Mouse (Mus musculus) heart, embryonic 16.5 days (tissue): Measurements from ENCODE around the gene Zfp3. TPM values are rescaled to one million over a fixed set of nuclear protein-coding genes. Genes with fewer than 3 reads are reported as not detected.

Experiments used
- ATAC-seq: fragments of 200-750 bp; cut with Nextera tagmentation; replicated peaks from 2 replicates; pipeline ENCODE4 v1.8.0; 2017; ENCODE audit warnings: moderate number of reproducible peaks; ENCODE audit not compliant: insufficient read depth, low FRiP score; ENCODE audit errors: extremely low read depth
- H3K27ac ChIP-seq: fragments of 300-500 bp; sonication (generic); 2 replicates; pipeline ENCODE4 v1.5.1; 2014; ENCODE audit warnings: mild to moderate bottlenecking, low read length, control low read depth, moderate library complexity
- H3K27me3 ChIP-seq: fragments of 300-500 bp; sonication (generic); 2 replicates; pipeline ENCODE4 v1.6.1; 2014; ENCODE audit warnings: low read length, mixed read lengths; ENCODE audit not compliant: control insufficient read depth, insufficient read depth
- H3K36me3 ChIP-seq: fragments of 300-500 bp; sonication (generic); 2 replicates; pipeline ENCODE4 v1.6.1; 2014; ENCODE audit not compliant: control insufficient read depth, insufficient read depth
- H3K4me1 ChIP-seq: fragments of 300-500 bp; sonication (generic); 2 replicates; pipeline ENCODE4 v1.6.1; 2014; ENCODE audit warnings: low read length, mixed read lengths; ENCODE audit not compliant: control insufficient read depth, insufficient read depth
- H3K4me2 ChIP-seq: fragments of 300-500 bp; sonication (generic); 2 replicates; pipeline ENCODE4 v1.6.1; 2014; ENCODE audit warnings: low read depth, mild to moderate bottlenecking, control low read depth, low read length
- H3K4me3 ChIP-seq: fragments of 300-500 bp; sonication (generic); 2 replicates; pipeline ENCODE4 v1.5.1; 2014; ENCODE audit warnings: mild to moderate bottlenecking, control low read depth, low read length
- H3K9ac ChIP-seq: fragments of 300-500 bp; sonication (generic); 2 replicates; pipeline ENCODE4 v1.6.1; 2014; ENCODE audit warnings: low read length, control low read depth
- H3K9me3 ChIP-seq: fragments of 300-500 bp; sonication (generic); replicated peaks from 2 replicates; pipeline ENCODE4 v1.6.1; 2016; ENCODE audit warnings: low read length; ENCODE audit not compliant: control insufficient read depth
- whole genome bisulfite sequencing: fragments of 180-500 bp; shearing (Covaris S2); extraction: QIAGEN DNeasy Blood & Tissue Kit; methylation state at CpG from one replicate; pipeline ENCODE4 v1.1.7; 2014; 5-methylcytosine and 5-hydroxymethylcytosine counted together
- polyA plus RNA-seq: library from polyadenylated mRNA; unstranded; fragments of >200 nt; fragmentation: Nextera tagmentation; extraction: Ambion mirVana; gene quantifications from 2 replicates; pipeline ENCODE4 v1.2.1, GENCODE M21; 2015

Zfp3 gene
- polyA plus RNA-seq, 1 experiment from 2014 or later, result 10.0 TPM

DNA sequence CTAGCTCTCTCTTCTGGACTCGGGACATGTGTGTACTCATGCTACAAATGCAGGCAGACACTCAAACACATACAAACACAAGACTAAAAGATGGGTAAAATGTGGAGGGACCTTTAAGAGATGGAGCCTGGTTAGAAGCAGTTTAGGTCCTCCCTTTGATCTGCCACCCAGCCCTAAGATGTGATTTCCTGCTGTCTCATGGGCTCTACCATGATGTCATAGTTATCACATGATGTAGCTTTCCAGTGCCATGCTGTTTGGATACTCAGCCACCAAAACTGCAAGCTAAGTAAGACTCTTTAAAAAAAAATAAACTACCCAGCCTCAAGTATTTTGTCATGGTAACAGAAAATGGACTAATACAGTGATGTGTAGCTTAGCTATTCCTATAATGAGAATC is 28.4 kb downstream of the Zfp3 start:
- Histone ChIP-seq H3K9me3 (no peaks in the 10 kb centered on the region), H3K27ac (no peak overlapping the region), H3K9ac (no peak overlapping the region), H3K4me1 (no peaks in the 10 kb centered on the region), H3K4me2 (no peak overlapping the region), H3K36me3 (no peaks in the 10 kb centered on the region), H3K4me3 (no peak overlapping the region), H3K27me3 (no peaks in the 10 kb centered on the region)
- WGBS, result 100% methylated on average over 1 of the region's 1 CpGs
- ATAC-seq, result no peak

DNA sequence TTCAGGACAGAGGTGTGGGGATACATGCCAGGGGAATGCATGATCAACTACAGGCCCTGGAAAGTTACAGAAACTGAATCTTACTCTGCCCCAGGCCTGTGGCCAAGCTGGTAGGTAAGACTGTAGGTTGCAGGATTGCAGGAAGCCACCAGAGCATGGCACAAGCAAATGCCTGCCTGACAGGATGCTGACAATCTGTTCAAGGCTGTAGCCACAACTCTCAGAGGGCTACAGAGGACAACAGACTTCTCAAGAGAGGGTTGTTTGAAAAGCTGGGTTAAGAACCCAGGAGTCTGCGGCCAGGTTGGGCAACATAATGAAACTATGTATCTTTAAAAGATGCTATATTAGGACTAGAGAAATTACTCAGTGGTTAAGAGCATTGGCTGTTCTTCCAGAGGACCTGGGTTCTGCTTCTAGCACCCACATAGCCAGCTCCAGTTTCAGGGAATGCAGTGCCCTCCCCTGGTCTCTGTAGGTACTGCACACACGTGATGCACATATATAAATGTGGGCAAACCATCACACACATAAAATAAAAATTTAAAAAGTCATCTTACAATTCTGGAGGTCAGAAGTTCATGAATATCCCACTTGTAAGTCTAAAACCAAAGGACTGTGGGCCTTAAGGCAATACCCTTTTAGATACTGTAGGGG is 38.3 kb downstream of the Zfp3 start:
- no peak for ATAC-seq
- no peaks in the 10 kb centered on the region for H3K27me3 ChIP-seq
- no peaks in the 10 kb centered on the region for H3K4me1 ChIP-seq
- no peak overlapping the region for H3K27ac ChIP-seq
- no peak overlapping the region for H3K4me3 ChIP-seq
- no peaks in the 10 kb centered on the region for H3K36me3 ChIP-seq
- H3K9me3 ChIP-seq, result no peaks in the 10 kb centered on the region
- no peak overlapping the region for H3K9ac ChIP-seq
- no peak overlapping the region for H3K4me2 ChIP-seq
- 84% methylated on average over 2 of the region's 2 CpGs for WGBS

DNA sequence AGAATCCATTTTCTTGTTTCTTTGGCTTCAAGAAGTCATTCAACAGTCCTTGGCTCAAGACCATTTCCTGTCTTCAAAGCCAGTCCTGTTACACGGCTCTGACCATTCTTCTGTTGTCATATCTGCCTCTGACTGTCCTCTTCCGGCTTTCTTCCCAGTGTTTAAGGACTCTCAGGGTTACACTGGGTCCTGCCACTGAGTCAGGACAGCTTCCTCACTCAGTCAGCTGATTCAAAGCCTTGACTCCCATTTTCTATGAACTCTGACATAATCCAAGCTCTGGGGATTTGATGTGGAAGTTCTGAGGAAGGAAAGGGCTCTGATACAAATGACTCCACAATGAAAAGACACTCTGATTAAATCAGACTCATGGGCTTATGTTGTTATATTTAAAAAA is 38.9 kb downstream of the Zfp3 start:
- Histone ChIP-seq H3K36me3 (no peaks in the 10 kb centered on the region), H3K9me3 (no peaks in the 10 kb centered on the region), H3K4me3 (no peak overlapping the region), H3K4me1 (no peaks in the 10 kb centered on the region), H3K9ac (no peak overlapping the region), H3K4me2 (no peak overlapping the region), H3K27ac (no peak overlapping the region), H3K27me3 (no peaks in the 10 kb centered on the region)
- 54% methylated on average over 2 of the region's 2 CpGs for whole genome bisulfite sequencing
- ATAC-seq, result no peak

DNA sequence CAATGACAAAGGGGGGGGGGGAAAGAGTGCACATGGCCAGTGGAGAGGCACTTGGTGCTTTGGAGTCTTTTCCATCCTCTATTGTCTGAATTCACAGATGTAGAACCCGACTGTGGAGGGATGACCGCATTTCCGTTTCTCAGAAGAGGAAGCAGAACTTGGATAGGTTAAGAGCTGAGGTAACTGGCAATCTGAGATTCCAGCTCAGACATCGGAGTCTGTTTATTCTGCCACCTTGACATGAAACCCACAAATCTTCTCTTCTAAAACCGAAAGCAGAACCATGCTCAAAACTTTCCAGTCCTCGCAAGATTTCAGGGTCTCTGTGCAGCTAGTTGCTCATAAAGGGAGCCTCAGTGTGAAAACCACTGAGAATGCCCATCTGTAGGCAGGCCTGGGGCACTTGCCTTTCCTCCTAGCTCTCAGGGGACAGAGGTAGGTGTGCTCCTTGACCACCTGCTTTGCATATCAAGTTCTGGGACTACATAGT is 39.7 kb downstream of the Zfp3 start:
- 67% methylated on average over 6 of the region's 6 CpGs for WGBS
- Histone ChIP-seq H3K9ac (no peak overlapping the region), H3K36me3 (no peaks in the 10 kb centered on the region), H3K4me2 (no peak overlapping the region), H3K27me3 (no peaks in the 10 kb centered on the region), H3K4me3 (no peak overlapping the region), H3K4me1 (no peaks in the 10 kb centered on the region), H3K9me3 (no peaks in the 10 kb centered on the region), H3K27ac (peak overlapping the region; percentile 60; the same call in 1 of the 2 replicates)
- ATAC-seq, result no peak

DNA sequence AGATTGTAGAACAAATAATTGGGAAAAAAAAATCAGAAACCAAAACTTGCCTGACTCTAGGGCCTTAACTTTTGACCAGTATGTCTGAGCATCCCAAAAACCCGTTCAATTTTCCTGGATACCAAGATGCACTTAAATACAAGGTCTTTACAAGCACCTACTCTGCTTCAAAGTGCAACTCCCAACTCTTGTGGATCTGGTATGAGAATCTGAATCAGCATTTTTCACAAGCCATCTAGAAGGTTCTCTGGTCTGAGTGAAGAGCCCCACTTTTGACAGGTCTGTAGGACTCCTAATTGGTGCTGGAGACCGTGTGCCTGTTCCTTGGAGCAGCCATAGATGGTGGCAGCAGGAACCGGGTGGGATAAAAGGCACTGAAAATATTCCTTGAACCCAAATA is 40.4 kb downstream of the Zfp3 start:
- 77% methylated on average over 3 of the region's 3 CpGs for WGBS

DNA sequence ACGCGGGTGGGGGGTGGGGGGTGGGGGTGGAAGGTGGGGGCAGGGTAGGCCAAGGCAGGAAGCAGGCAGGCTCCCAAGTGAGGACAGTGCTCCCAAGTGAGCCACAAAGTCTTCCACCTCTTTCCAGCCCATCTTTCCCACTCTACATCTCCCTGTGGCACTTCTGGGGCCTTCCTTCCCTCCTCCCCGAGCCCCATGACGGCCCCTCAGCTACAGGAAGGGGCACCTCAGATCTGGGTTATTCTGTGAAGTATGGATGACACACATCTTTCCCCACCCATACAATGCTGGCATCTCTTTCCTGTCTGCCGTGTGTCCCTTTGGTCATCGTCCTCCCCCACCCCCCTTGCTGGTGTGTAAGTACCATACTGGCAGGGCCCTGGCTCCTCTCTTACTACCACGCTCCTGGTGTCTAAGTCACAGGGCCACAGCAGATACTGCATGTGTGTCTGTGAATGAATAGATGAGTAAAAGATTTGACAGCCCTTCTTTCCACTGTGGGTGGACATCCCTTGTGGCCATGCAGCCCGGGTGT is 41.7 kb downstream of the Zfp3 start:
- H3K9ac ChIP-seq, result no peak overlapping the region
- no peaks in the 10 kb centered on the region for H3K9me3 ChIP-seq
- H3K27ac ChIP-seq, result no peak overlapping the region
- ATAC-seq, result no peak
- peak overlapping the region; percentile 35; the same call in 1 of the 2 replicates for H3K4me2 ChIP-seq
- H3K36me3 ChIP-seq, result no peaks in the 10 kb centered on the region
- no peaks in the 10 kb centered on the region for H3K27me3 ChIP-seq
- no peak overlapping the region for H3K4me3 ChIP-seq
- 66% methylated on average over 8 of the region's 8 CpGs for WGBS
- H3K4me1 ChIP-seq, result no peaks in the 10 kb centered on the region

More for the DNA sequence above, 40.4 kb downstream of the Zfp3 start:
- H3K27ac ChIP-seq, result no peak overlapping the region
- no peak overlapping the region for H3K4me2 ChIP-seq
- no peaks in the 10 kb centered on the region for H3K9me3 ChIP-seq
- H3K4me1 ChIP-seq, result no peaks in the 10 kb centered on the region
- H3K36me3 ChIP-seq, result no peaks in the 10 kb centered on the region
- ATAC-seq, result no peak
- H3K9ac ChIP-seq, result no peak overlapping the region
- no peaks in the 10 kb centered on the region for H3K27me3 ChIP-seq
- no peak overlapping the region for H3K4me3 ChIP-seq

DNA sequence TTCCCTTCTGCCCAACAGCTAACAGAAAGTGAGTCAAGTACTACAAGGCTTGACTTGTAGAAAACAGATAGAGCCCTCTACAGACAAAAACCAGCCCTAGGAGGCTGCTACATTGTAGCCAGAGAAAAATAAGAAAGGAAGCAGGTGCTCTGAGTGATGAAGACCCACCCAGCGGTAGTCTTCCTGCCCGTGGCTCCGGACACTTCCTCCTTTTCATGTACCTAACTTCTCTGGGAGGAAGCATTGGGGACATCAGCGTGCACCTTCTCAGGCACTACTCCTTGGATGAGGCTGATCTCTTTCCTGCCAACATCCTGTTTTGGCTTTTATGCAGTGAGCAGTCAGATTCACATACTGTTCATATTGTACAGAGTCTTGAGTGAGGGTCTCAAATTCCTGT is 42.7 kb downstream of the Zfp3 start:
- 75% methylated on average over 4 of the region's 4 CpGs for WGBS
- Histone ChIP-seq H3K9ac (no peak overlapping the region), H3K9me3 (no peaks in the 10 kb centered on the region), H3K27ac (no peak overlapping the region), H3K4me3 (no peak overlapping the region), H3K4me1 (no peaks in the 10 kb centered on the region), H3K27me3 (no peaks in the 10 kb centered on the region), H3K4me2 (no peak overlapping the region), H3K36me3 (no peaks in the 10 kb centered on the region)
- no peak for ATAC-seq

DNA sequence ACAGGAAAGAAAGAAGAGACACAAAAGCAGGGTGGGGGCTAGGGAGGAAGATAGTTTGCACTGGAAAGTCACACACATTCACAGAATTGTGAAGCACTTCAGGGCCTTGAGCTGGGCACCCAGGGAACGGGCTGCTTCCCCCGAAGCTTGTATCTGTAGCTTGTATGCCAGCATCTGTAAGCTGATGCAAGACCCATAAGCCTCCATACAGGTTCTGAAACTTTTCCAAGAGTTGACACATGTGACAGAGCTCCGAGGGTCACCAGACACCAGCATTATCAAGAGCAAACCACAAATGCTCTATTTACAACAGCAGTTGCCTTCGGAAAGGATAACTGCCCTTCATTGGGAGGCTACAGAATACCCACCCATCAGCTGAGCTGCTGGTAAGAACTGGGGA is 43.6 kb downstream of the Zfp3 start:
- Histone ChIP-seq H3K9ac (no peak overlapping the region), H3K4me2 (no peak overlapping the region), H3K4me3 (no peak overlapping the region), H3K4me1 (no peaks in the 10 kb centered on the region), H3K36me3 (no peaks in the 10 kb centered on the region), H3K9me3 (no peaks in the 10 kb centered on the region), H3K27ac (no peak overlapping the region; the same call in 1 of the 2 replicates), H3K27me3 (no peaks in the 10 kb centered on the region)
- WGBS, result 70% methylated on average over 4 of the region's 4 CpGs
- no peak for ATAC-seq

DNA sequence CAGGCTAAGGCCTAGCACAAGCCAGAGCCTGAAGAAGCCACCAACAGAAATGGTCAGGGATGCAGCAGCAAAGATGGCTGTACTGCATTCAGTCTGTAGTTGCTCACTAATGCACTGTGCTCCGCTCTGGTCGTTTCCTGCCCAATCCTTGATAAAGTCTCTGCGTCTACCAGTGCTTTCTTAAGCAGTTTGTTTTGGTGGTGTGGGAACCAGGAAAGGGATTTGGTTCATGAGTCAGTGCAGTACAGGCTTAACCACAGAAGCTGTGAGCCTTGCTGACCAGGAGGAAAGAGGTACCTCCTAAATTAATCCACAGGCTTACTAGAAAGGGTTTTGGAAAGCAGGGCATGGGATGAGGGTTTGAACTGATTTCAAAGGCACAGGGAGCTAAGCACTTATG is 44.1 kb downstream of the Zfp3 start:
- H3K27ac ChIP-seq, result no peak overlapping the region
- no peak overlapping the region for H3K9ac ChIP-seq
- 54% methylated on average over 3 of the region's 3 CpGs for WGBS
- H3K4me1 ChIP-seq, result no peaks in the 10 kb centered on the region
- no peaks in the 10 kb centered on the region for H3K36me3 ChIP-seq
- no peak for ATAC-seq
- no peak overlapping the region for H3K4me3 ChIP-seq
- no peaks in the 10 kb centered on the region for H3K9me3 ChIP-seq
- no peak overlapping the region for H3K4me2 ChIP-seq
- H3K27me3 ChIP-seq, result no peaks in the 10 kb centered on the region
